Mouse (Mus musculus) lung, adult 18-20 months (tissue): ENCODE results near the gene Map4k1.
"Not testable (repeated sequence)": the region's sequence is repeated elsewhere in the genome, so short reads cannot be mapped to it uniquely, and the experiment has no call there.

ENCODE experiments used
- DNase-seq, 2 experiments: peaks; one replicate each; pipeline ENCODE4 v3.0.0; 2022; ENCODE audit warnings: mixed read lengths in 2 of 2

The Map4k1 gene

DNA sequence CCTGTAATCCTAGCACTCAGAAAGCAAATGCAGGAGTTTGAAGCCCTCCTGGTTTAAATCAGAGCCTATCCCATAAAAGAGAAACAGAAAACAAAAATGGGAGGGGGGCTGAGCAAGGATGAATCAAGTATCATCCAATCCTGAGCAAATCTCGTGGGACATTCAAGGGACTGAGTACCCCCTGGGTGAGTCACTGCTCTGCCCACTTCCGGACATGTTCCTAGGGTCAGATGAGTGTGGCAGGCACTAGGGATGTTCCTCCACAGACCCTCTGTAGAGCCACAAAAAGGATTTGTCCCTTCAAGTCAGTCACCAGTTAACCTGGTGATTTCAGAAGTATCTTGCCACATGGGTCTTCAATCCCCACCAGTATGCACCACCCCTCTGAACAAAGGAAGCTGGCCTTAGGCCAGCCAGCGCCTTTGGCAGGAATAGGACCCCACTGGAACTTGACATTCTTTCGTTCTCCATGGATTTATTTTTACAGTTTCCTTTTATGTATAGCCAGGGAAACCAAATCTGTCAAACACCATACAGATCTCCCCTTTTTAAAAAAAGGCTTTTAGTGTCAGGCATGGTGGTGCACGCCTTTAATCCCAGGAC, 26.5 kb upstream of the Map4k1 start:
- DNase-seq, result no peak

DNA sequence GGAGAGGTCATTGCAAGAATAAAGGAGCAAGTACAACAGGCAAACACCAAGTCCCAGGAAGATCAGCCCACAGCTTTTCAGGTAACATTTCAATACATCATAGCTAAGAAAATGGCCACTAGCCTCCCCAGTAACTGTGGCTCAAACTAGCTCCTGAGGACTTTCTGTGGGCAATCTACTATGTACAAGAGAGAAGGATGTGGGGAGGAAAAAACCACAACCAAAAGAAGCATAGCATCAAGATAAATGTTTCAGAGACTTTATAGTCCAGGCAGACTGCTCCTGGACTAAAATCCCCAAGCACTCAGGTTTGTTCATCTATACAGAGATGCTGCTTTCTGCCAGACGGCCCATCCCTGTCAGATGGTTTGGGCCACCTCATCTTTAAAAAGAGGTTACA, 25.6 kb upstream of the Map4k1 start:
- no peak for DNase-seq

DNA sequence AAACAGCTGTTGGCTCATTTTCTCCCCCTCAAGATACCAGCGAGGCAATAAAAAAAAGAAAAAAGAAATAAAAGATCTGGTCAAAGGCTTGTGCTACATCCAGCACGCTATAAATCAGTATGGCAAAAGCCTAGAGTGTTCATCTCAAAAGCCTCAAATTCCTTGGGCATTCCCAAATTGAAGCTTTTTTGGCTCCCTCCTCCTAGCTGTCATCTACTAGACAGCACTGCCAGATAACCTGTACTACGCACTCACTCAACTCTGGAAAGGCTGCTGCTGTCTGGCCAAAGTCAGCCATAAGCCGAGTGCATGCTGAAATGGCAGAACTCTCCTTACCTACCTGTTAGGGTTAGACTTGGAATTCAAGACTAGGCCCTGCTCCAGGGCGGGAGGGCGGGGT, 24.6 kb upstream of the Map4k1 start:
- no peak for DNase-seq

DNA sequence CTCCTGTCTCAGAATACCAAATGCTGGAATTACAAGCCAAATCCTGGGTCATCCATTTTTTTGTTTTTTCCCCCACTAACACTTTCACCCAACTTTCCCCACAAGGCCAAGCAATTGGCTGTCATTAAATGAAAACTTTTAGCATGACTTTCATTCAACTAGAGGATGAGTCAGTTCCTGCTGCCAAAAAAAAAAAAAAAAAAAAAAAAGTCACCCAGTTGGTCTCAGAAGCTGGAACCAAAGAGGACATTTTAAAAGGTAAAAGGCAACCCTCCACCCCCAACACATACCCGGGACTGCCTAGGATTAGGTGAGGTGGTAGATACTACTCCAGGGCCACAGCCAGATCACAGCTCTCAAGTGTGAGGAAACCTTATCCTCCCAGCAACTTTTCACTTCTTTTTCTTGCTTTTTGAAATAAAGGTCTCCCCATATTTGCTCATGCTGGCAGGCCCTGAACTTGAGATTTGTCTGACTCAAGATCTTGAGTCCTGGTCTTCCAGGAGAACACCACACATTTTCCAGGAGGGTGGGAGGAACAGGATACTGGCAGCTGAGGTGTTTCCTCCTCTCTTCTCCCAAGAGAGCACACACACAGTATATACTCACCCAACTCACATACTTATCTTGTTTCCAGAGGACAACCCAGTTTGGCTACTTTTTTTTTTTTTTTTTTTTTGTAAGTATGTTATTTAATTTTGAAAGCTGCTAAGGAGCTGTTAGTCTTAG, 23.7 kb upstream of the Map4k1 start:
- DNase-seq, result peak in 1 of 2 experiments; percentile 29

DNA sequence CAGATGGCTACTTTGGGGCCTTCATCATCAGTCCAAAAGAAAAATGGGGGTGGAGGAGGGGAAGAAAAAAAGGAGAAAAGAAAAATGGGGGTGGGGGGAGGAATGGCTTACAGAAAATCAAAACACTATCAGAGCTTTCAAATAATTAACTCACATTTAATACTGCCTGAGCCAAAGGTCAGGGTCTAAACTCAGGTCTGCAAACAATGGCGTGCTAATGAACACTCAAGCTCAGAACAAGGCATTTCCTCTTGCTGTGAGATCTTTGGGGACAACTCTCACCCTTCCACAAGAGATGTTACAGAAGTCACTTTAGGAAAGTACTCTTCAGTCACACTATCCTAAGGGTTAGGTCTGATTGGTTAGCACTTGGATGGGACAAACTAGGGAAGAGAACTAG, 23.1 kb upstream of the Map4k1 start:
- DNase-seq, result no peak

DNA sequence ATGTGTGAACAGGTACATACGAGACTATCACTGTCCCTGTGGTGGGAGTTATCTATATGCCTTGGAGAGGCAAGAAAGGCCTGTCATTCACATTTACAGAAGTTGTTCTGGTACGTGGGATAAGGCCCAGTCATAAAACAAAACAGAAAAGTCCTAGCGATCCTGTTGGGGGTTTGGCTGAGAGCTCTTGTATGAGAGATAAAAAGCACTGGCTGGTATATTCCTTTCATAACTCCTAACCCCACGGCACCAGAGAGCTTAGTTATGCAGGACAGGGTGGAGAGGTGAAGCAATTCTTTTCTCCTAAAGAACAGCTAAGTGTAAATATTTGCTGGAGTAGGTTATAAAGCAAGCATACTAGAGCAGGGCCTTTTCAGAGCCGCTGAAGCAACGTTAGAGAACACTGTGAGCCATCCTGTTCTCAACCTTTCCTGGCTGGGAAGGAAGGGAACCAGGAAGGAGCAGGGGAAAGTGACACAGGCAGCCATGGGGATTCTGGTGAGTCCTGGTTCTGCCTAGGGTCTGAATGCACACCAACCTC, 22.3 kb upstream of the Map4k1 start:
- DNase-seq, result peak; percentile 71 to 80

DNA sequence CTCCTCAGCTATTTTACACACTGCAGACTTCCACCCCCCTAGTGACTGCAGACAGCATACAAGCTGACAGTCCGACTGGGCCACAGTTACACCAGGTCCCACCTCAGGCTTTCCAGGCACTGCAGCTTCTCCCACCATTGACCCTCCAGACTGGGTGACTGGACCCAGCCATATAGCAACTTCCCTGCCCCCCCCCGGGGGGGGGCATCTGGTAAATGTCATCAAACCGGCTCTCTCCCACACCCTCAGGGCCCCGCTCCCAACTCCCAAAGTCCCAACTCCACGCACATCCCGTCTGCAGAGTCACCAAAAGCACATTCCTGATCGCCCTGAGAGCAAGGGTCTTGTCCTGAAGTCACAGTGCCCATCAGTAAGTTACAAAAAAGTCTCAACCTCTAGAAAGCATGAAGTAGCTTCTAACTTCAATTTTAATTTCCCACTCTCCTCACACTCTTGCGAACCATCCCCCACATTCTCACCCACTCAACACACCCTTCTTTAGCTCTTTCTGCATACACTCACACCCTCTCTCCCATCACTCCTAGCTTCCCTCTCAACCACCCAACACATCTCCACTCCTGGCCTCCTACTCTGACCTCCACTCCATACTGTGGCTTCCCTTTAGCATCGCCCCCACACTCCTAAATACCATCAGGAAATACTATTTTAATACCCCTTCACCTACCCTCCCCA, 21.4 kb upstream of the Map4k1 start:
- DNase-seq, result peak in 1 of 2 experiments; percentile 50

DNA sequence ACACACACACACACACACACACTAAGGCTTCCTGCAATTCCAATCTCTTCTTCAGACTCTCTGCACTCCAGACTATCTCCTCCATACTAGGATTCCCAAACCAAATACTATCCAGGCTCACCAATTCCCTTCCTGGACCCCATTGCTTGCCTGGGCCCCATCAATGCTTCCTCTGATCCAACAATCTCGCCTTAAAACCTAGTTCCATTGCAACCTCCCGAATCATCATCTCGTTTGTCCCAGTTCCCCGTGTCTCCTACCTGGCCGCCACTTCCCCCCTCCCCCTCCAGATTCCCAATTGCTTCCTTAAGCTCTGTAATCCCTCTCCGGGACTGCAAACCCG, 20.3 kb upstream of the Map4k1 start:
- DNase-seq, result no peak

DNA sequence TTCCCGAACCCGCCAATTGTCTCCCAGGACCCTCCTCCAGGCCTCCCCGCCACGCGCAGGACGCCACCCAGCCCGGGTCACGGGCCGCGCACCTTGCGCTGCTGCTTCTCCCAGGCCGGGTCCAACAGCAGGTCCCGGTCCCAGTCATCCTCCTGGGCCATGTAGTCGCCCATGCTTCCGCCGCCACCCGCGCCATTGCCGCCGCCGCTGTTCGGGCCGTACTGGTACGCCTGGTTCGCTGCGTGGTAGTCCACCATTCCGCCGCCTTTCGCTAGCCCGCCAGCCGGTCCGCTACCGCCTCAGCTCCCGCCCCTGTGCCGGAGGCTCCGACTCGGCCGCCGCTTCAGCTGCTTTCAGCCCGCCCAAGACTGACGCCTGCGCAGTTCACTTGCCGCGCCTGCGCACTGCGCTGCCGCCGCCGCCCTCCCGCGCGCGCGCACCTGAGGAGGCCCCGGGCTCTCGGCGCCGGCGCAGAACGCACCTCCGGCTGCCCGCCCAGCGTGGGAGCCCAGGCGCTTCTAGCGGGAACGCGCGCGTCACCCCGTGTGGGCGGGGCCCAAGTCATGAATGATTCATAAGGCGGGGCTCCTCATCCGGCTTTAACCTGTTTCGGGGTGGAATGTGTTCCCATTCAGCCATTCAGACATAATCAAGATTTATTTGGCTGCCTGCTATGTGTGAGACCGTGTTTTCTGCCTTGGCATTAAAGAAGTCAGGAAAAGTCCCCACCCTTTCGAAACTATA, 19.8 kb upstream of the Map4k1 start, which contains the start of gene Actn4:
Actn4 (minus strand) TSS at position 414 of the 744 bp plus-strand sequence.
- peak; percentile 98 to 99 for DNase-seq

DNA sequence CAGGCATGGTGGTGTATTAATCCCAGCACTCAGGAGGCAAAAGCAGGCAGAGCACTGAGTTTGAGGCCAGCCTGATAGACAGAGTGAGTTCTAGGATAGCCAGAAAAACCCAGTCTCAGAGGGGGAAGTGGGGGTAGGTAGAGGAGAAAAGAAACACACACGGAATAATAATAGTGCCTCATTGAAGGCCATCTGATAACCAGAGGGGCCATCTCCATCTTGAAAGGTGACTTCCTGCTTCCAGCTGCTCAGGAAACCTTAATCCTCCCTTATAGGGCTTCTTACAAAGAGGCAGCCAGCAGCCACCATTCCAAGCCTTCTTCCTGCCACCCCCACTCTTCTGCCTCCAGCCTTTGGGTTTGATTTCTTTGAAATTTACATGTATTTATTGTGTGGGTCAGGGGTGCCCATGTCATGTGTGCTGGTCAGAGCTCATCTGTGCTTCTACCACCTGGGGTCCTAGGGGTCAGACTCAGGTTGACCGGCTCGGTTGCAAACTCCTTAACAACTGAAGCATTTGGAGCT, 18.4 kb upstream of the Map4k1 start:
- no peak for DNase-seq

DNA sequence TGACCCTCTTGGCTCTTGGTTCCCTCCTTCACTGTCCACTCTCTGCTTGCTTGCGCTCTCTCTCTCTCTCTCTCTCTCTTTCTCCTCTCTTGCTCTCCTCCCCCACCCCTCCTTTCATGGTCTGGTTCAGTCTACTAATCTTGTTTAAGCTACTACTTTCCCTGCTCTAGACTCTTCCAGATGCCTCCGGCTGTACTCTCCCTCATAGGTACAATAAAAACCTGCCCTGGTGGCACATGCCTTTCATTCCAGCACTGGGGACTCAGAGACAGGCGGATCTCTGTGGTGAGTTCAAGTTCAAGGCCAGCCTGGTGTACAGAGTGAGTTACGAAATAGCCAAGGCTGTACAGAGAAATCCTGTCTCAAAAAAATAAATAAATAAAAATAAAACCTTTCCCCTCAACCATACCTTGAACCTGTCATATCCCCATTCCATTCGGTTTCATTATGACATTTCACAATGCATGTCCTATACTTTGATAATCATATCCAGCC, 16.5 kb upstream of the Map4k1 start:
- DNase-seq, result no peak

DNA sequence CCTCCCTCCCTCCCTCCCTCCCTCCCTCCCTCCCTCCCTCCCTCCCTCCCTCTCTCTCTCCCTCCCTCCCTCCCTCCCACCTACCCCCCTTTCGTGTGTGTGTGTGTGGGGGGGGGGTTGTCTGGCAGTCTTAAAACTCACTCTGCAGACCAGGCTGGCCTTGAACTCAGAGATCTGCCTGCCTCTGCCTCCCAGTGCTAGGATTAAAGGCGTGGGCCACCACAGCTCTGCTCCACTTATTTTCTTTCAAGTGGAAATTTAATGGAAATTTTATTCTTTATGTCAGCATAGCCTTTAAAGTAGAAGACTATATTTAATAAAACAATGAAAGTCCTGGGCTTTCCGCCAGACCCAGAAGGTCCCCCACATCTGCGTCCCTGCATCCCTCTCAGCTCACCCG, 15.7 kb upstream of the Map4k1 start:
- no peak for DNase-seq

DNA sequence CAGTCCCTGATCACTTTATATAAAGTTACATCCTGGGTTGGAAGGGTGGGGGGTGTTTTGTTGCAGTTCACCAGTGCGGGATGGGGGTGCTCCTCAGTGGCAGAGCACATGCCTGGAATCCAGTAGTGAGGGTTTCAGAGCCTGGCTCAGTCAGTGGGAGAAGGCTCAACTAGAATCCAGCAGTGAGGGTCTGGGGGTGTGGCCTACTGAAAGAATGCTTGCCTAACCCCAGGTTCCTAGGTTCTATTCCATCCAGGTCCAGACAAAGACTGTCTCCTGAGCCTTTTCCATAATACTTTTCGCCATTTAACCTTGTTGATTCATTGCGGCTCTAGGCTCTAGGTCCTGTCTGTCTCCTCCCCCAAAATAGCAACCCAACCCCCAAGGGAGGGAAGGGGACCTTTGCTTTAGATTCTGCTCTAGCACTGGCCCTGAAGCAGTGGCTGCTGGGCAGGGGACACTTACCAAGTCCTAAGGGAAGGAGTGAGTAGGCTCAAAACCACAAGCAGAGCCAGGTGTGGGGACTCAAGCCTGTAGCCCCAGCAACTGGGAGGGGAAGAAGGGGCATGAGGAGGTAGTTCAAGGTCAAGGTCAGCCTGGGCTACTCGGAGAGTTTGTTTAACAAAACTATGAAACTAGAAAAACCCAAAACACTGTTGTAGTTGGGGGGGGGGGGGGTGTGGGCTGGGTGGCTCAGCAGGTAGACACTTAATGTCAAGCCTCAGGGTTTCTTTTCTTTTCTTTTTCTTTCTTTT, 14.9 kb upstream of the Map4k1 start:
- DNase-seq, result no peak

DNA sequence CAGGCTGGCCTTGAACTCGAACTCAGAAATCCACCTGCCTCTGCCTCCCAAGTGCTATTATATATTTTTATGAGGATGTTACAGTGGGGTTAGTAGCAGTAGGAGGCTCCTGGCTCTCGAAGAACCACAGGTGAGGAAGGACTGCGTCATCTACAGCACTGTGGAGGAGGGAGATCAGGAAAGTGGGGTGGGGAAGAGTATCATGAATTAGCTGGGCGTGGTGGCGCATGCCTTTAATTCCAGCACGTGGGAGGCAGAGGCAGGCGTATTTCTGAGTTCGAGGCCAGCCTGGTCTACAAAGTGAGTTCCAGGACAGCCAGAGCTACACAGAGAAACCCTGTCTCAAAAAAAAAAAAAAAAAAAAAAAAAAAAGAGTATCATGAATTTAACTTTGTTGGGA, 13.7 kb upstream of the Map4k1 start:
- DNase-seq, result not testable (repeated sequence)

DNA sequence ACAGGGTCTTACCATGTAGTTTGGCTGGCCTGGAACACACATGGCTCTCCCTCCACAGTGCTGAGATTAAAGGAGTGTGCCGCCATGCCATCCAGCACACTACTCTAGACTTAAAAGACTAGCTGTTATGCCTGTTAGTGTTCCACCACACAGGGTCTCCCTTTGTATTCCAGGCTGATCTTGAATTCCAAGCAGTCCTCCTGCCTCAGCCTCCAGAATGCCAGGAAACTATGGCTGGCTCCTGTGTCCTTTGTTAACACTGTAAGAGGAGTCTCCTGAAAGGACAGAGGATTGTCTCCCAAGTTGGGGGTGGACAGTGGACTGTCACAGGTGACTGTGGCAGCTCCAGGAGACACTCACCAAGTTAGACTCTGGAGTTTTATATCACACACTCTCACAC, 12.6 kb upstream of the Map4k1 start:
- DNase-seq, result no peak

DNA sequence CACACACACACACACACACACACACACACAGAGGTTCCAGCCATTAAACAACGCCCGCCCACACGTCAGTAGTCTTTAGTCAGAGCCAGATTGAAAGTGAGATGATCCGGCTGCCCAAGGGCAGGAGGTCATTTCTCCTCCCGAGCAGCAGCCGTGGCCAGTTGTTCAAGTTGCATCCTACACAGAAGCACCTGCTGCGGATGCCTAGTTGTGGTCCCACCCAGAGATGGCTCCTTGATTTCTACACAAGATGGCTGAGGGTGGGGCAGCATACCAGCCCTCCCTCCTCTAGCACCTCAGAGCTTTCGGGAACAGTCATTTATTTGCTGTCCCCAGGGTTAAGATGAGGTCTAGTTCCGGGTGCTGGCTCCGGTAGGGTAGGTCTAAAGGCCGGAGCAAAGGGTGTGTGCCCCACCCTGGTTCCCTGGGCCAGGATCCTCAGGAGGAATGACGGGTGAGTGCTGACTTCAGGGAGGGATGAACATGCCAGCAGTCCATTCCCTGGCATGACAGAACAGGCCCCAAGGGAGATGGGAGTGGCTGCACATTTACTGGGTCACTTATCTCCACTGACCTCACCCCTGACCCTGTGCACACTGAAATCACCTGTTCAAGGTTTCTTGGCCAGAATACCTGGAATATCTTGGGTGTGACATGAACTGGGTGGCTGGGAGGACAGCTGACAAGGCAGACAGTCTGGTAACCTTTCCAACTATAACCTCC, 12.0 kb upstream of the Map4k1 start:
- peak; percentile 28 to 57 for DNase-seq

DNA sequence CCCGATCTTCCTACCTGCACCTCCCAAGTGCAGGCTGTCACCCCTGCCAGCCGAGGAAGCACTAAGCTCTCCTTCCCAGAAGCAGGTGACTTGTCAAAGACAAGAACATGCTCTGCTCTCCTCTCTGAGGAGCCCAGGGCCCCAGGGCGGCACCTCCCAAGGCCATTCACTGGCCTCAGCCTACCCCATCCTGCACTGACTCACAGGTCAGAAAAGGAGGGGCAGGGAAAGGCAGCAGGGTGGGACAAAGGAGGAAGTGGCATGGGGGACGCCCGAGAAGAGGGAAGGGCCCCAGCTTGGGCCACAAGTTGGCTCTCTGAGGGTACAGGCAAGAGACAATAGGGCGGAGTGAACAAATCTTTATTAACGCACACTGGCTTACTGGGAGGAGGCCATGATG, 10.8 kb upstream of the Map4k1 start:
- DNase-seq, result peak; percentile 17 to 24

DNA sequence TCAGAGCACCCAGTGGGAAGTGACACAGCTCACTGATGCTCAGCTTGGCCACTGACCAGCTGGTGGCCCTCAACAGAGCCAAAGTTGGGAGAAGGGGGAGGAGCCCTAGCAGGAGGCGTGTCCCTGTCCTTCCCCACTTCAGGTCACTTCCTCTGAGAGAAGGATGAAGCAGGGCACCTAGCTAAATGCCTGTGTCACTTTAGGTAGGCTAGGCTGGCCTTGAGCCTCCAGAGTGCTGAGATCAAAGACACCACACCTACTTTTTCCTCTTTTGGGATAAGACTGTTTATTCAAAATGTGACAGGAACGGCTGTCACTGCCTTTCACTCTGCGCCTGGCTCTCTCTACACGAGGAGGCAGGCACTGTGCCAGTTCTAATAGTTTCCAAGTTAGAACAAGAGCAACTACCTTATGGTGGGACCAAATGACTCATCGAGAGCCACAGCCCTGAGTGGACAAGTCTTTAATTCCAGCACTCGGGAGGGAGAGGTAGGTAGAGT, 10.0 kb upstream of the Map4k1 start:
- peak; percentile 82 to 90 for DNase-seq

DNA sequence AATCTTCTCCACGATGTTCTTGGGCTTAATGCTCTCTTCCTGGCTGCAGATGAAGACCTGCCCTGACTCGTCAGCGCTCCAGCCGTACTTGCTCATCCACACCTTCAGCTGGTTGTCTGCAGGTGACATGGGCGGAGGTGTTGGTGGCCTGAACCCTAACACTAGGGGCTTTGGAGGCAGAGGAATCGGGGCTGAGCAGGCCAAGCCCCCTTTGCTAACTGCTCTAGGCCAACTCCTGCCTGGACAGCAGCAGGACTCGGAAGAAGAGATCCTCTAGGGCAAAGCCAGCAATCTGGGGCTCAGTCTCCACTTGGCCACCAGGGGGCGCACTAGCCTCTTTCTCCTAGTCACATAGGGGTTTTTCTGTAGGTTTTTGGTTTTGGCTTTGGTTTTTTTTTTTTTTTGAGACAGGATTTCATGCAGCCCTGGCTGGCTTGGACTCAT, 9.3 kb upstream of the Map4k1 start:
- DNase-seq, result peak; percentile 76 to 78

DNA sequence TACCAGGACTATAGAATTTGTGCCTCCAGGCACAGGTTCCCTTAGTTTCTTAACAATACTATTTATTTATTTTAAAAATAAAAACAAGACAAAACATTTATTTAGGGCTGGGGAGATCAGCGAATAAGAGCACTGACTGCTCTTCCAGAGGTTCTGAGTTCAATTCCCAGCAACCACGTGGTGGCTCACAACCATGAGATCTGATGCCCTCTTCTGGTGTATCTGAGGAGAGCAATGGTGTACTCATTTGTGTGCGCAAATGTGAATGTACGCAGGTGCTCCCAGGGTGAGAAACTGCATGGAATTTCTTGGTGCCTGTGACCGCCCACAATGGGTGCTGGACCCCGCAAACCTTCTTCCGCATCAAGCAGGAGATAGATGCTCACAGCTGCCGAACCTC, 8.8 kb upstream of the Map4k1 start:
- peak in 1 of 2 experiments; percentile 31 for DNase-seq

DNA sequence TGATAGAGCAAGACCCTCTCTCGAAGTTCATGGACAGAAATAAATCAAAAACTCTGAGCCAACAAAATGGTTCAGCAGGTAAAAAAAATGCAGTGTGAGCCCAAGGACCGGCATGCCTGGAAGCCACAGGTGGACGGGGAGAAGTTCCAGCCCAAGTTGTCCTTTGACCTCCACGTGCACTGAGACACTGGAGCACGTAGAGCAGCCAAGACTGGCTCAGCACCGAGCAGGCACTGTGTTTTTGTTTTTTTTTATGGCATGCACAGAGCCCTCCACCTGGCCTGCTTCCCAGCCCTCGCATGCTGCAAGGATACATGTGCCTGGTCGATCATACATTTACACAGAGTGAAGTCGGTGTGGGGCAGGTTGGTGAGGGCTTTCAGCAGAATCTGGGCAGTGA, 4.3 kb upstream of the Map4k1 start:
- DNase-seq, result no peak
